In the genomic region with DNA sequence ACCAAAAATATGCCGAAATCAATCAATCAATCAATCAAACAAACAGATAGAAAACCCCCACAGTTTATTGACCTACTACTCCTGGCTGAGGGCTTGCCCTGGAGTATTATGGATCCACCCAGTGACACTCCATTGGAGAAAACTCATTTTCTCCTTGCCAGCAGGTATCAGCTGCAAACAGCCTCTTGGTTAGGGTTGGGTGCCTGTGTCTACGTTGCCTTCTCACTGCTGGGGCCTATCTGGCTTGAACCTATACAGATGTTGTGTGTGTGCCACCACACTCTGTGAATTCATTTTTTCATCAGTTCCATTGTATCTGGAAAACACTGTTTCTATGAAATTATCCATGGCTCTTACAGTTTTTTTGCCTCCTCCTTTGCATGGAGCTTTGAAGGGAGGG, we compare ENCODE assay signal across 22 mouse cellular contexts.
"Had no signal": no experiment of that assay in that cellular context is flagged by ENCODE, and none has a peak within 500 bp of the region (broad histone marks: within the 10 kb centered on the region; RNA-seq: fewer than 3 reads in every experiment).

No protein-coding gene starts in this region.

- H3K9ac ChIP-seq: heart, embryonic 12.5 days; hindbrain, embryonic 13.5 days; hindbrain, embryonic 15.5 days; kidney, embryonic 15.5 days; limb, embryonic 13.5 days; limb, embryonic 15.5 days had no signal

- H3K9me3 ChIP-seq: heart, embryonic 10.5 days; heart, embryonic 12.5 days; hindbrain, embryonic 13.5 days; hindbrain, embryonic 15.5 days; kidney, embryonic 15.5 days; limb, embryonic 13.5 days; limb, embryonic 15.5 days had no signal

- H3K4me3 ChIP-seq: heart, embryonic 10.5 days; heart, embryonic 12.5 days; hindbrain, embryonic 13.5 days; hindbrain, embryonic 15.5 days; kidney, embryonic 15.5 days; limb, embryonic 13.5 days; limb, embryonic 15.5 days had no signal

- H3K27ac ChIP-seq: heart, embryonic 10.5 days; hindbrain, embryonic 13.5 days; hindbrain, embryonic 15.5 days; hindbrain, postnatal 0 days; kidney, embryonic 15.5 days; kidney, postnatal 0 days; limb, embryonic 13.5 days; limb, embryonic 15.5 days had no signal

- H3K4me1 ChIP-seq: hindbrain, embryonic 13.5 days; hindbrain, embryonic 15.5 days; limb, embryonic 15.5 days had no signal

- H3K27me3 ChIP-seq: heart, embryonic 12.5 days; hindbrain, embryonic 13.5 days; hindbrain, embryonic 15.5 days; kidney, embryonic 15.5 days; limb, embryonic 13.5 days; limb, embryonic 15.5 days had no signal

- DNase-seq: gastrocnemius, postnatal 14 days; gastrocnemius, postnatal 36 days; heart, adult 18-20 months; heart, postnatal 10 days; kidney, adult 11 months; kidney, adult 2 months; kidney, adult 9 months; kidney, postnatal 14 days; kidney, postnatal 36 days; layer of hippocampus, adult 9-11 months; layer of hippocampus, postnatal 36 days; left cerebral cortex, postnatal 4 days had no signal

- ATAC-seq: hindbrain, postnatal 0 days; intestine, embryonic 16.5 days had no signal

- H3K36me3 ChIP-seq: heart, embryonic 10.5 days; heart, embryonic 12.5 days; hindbrain, embryonic 13.5 days; hindbrain, embryonic 15.5 days; kidney, embryonic 15.5 days had no signal

- H3K4me2 ChIP-seq: heart, embryonic 12.5 days; hindbrain, embryonic 13.5 days; hindbrain, embryonic 15.5 days; kidney, embryonic 15.5 days; limb, embryonic 13.5 days; limb, embryonic 15.5 days had no signal
